Mouse (Mus musculus): ENCODE data around the gene Il1r1.

- TF ChIP-seq POLR2A (IDR thresholded peaks at IDR 0.05; ENCODE audit: borderline replicate concordance, low read depth, low read length) (no peak), CTCF (IDR thresholded peaks at IDR 0.05; ENCODE audit: low read depth, low read length) (no peak)
Measured at GRCm38 (mm10) chr1:40217521-40217920, 7.4 kb upstream of the Il1r1 start.

Measured in bone marrow macrophage, adult 2 months (primary cell).